Mouse (Mus musculus): ENCODE data around the gene Adam17. TPM values are rescaled to one million over a fixed set of nuclear protein-coding genes. Genes with fewer than 3 reads are reported as not detected.

Adam17 gene
- 33.4 and 42.8 TPM in 2 replicates for polyA plus RNA-seq (2012; rRNA removed; ENCODE audit: low replicate concordance)

GRCm38 (mm10) chr12:21373100-21373819, at the start of gene Adam17:
Gene Adam17, minus strand, starts transcription at chr12:21373632.

GRCm38 (mm10) chr12:21417100-21418070, 44.0 kb upstream of the Adam17 start, which contains the start of gene Ywhaq:
Gene Ywhaq, minus strand, starts transcription at chr12:21417637.

GRCm38 (mm10) chr12:21315923-21316868, 57.2 kb downstream of the Adam17 start, which contains the start of gene Iah1:
Gene Iah1, plus strand, starts transcription at chr12:21316389.

GRCm38 (mm10) chr12:21286243-21286622, 87.2 kb downstream of the Adam17 start, which contains the start of gene Itgb1bp1:
Gene Itgb1bp1, minus strand, starts transcription at chr12:21286284.

GRCm38 (mm10) chr12:21284761-21285441, 88.5 kb downstream of the Adam17 start, which contains the start of gene Cpsf3:
Gene Cpsf3, plus strand, starts transcription at chr12:21285391.

Other genes with a start within 250 kb of the Adam17 start
- gene Cpsf3, start 88.2 kb downstream of the Adam17 start, polyA plus RNA-seq (2012; rRNA removed; ENCODE audit: low replicate concordance) = 47.6 and 49.6 TPM in 2 replicates
- 32.5 and 74.8 TPM in 2 replicates for gene Itgb1bp1, start 87.3 kb downstream of the Adam17 start, polyA plus RNA-seq (2012; rRNA removed; ENCODE audit: low replicate concordance)
- gene Iah1, start 57.2 kb downstream of the Adam17 start, polyA plus RNA-seq (2012; rRNA removed; ENCODE audit: low replicate concordance) = 121 and 147 TPM in 2 replicates
- gene Ywhaq, start 44.0 kb upstream of the Adam17 start, polyA plus RNA-seq (2012; rRNA removed; ENCODE audit: low replicate concordance) = 137 and 141 TPM in 2 replicates

All from subcutaneous adipose tissue, adult 2 months (tissue).